Mouse (Mus musculus): Measurements from ENCODE around the gene Cnn1. TPM values are rescaled to one million over a fixed set of nuclear protein-coding genes. Genes with fewer than 3 reads are reported as not detected.

Gene Cnn1
- total RNA-seq (2021) = under 1 TPM in 1 of 2 experiments, not detected in 1; 0.53 TPM
- long read RNA-seq, partial matches to known transcripts = 0 of 1 reads
- long read RNA-seq, other reads (novel, unspliced or antisense) = 1 of 1 reads

GRCm38 (mm10) chr9:22098993-22099696, at the start of gene Cnn1:
Gene Cnn1, plus strand, starts transcription at chr9:22099216.
- no peak for DNase-seq (ENCODE audit: low spot score in 2 of 2)

GRCm38 (mm10) chr9:22049315-22049714, 49.7 kb upstream of the Cnn1 start:
- DNase-seq (ENCODE audit: low spot score in 2 of 2) = no peak

GRCm38 (mm10) chr9:22049721-22050270, 49.2 kb upstream of the Cnn1 start:
- no peak for DNase-seq (ENCODE audit: low spot score in 2 of 2)

- peak; percentile 60 to 68 for DNase-seq (ENCODE audit: low spot score in 2 of 2)
Measured at GRCm38 (mm10) chr9:22050351-22050889, 48.6 kb upstream of the Cnn1 start.

GRCm38 (mm10) chr9:22051161-22051957, 47.7 kb upstream of the Cnn1 start:
- DNase-seq (ENCODE audit: low spot score in 2 of 2) = no peak

GRCm38 (mm10) chr9:22051958-22052254, 47.1 kb upstream of the Cnn1 start, which contains the start of gene Elavl3:
Gene Elavl3, minus strand, starts transcription at chr9:22052023.
- peak; percentile 80 to 88 for DNase-seq (ENCODE audit: low spot score in 2 of 2)

GRCm38 (mm10) chr9:22053657-22054056, 45.4 kb upstream of the Cnn1 start:
- no peak for DNase-seq (ENCODE audit: low spot score in 2 of 2)

- peak; percentile 83 to 92 for DNase-seq (ENCODE audit: low spot score in 2 of 2)
Measured at GRCm38 (mm10) chr9:22054411-22055076, 44.5 kb upstream of the Cnn1 start.

GRCm38 (mm10) chr9:22055713-22056112, 43.3 kb upstream of the Cnn1 start:
- no peak for DNase-seq (ENCODE audit: low spot score in 2 of 2)

- DNase-seq (ENCODE audit: low spot score in 2 of 2) = no peak
Measured at GRCm38 (mm10) chr9:22056303-22056910, 42.6 kb upstream of the Cnn1 start.

- no peak for DNase-seq (ENCODE audit: low spot score in 2 of 2)
Measured at GRCm38 (mm10) chr9:22057031-22057517, 41.9 kb upstream of the Cnn1 start.

- DNase-seq (ENCODE audit: low spot score in 2 of 2) = no peak
Measured at GRCm38 (mm10) chr9:22058011-22058424, 41.0 kb upstream of the Cnn1 start.

- DNase-seq (ENCODE audit: low spot score in 2 of 2) = peak; percentile 66 to 80
Measured at GRCm38 (mm10) chr9:22061339-22061738, 37.7 kb upstream of the Cnn1 start.

- DNase-seq (ENCODE audit: low spot score in 2 of 2) = peak in 1 of 2 experiments; percentile 74
Measured at GRCm38 (mm10) chr9:22064341-22064740, 34.7 kb upstream of the Cnn1 start.

GRCm38 (mm10) chr9:22065642-22066041, 33.4 kb upstream of the Cnn1 start:
- no peak for DNase-seq (ENCODE audit: low spot score in 2 of 2)

- DNase-seq (ENCODE audit: low spot score in 2 of 2) = peak in 1 of 2 experiments; percentile 64
Measured at GRCm38 (mm10) chr9:22066433-22066832, 32.6 kb upstream of the Cnn1 start.

- no peak for DNase-seq (ENCODE audit: low spot score in 2 of 2)
Measured at GRCm38 (mm10) chr9:22067195-22067594, 31.8 kb upstream of the Cnn1 start.

GRCm38 (mm10) chr9:22069881-22070553, 29.0 kb upstream of the Cnn1 start:
- DNase-seq (ENCODE audit: low spot score in 2 of 2) = no peak

- DNase-seq (ENCODE audit: low spot score in 2 of 2) = peak; percentile 95 to 98
Measured at GRCm38 (mm10) chr9:22070791-22071573, 28.0 kb upstream of the Cnn1 start, which contains the start of the genes Gm49318 and Zfp653. Gene Gm49318, minus strand, starts transcription at chr9:22071259. Gene Zfp653, minus strand, starts transcription at chr9:22071376.

All from layer of hippocampus, adult 18-20 months (tissue).